Mouse (Mus musculus): Measurements from ENCODE around the gene Adcy9. TPM values are rescaled to one million over a fixed set of nuclear protein-coding genes. Genes with fewer than 3 reads are reported as not detected.
A peak's percentile ranks its signal among the peaks of the same experiment; 100 is the strongest.

Gene Adcy9
- total and polyA plus RNA-seq, 3 experiments: 3.0 to 4.3 TPM; not detected in 1

DNA sequence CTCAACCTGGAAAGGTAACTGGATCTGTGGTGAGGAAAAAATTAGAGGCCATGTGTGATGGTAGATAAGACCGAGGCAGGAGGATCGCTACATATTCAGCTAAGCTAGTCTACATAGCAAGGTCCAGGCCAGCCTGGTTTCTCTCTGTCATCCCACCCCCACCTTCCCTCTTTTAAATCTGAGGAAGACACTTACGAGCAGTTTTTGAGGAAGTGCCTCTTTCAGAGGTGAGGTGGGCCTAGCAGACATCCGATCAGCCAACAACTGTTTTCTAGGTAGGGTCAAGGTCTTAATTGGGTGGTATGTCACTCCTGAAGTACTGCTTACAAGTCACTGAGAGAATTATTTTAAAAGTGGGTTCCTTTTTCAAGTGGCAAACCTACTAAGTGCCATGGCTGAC is 138.8 kb downstream of the Adcy9 start:
- Histone ChIP-seq H3K4me1 (ENCODE audit: control insufficient read depth in 1 of 2, insufficient read depth in 2 of 2, low read length in 2 of 2) (no peaks in the 10 kb centered on the region), H3K9ac (ENCODE audit: control insufficient read depth, low read depth, low read length, poor library complexity, severe bottlenecking) (no peak overlapping the region), H3K9me3 (replicated peaks; ENCODE audit: insufficient read depth, low read length) (no peaks in the 10 kb centered on the region), H3K27me3 (ENCODE audit: control insufficient read depth in 1 of 2, insufficient read depth in 2 of 2, low read length in 2 of 2) (no peaks in the 10 kb centered on the region; a peak in 1 of 4 replicates), H3K4me3 (ENCODE audit: control insufficient read depth in 1 of 2, insufficient read depth in 1 of 2, low read depth in 2 of 2, low read length in 2 of 2) (no peak overlapping the region), H3K79me2 (ENCODE audit: control insufficient read depth, insufficient read depth, low read length, poor library complexity) (no peaks in the 10 kb centered on the region), H3K27ac (ENCODE audit: control insufficient read depth, low read depth, low read length) (no peak overlapping the region), H3K36me3 (ENCODE audit: control insufficient read depth in 1 of 2, insufficient read depth in 2 of 2, low read length in 2 of 2) (no peaks in the 10 kb centered on the region)
- peak; percentile 51 for DNase-seq (ENCODE audit: low read depth, low spot score)
- no peak for TF ChIP-seq POLR2AphosphoS2 (IDR thresholded peaks at IDR 0.05; ENCODE audit: low read length)
- TF ChIP-seq MEF2A (IDR thresholded peaks at IDR 0.05; ENCODE audit: extremely low read depth, insufficient replicate concordance, low read depth, low read length, poor library complexity, severe bottlenecking): no peak
- TF ChIP-seq UBTF (IDR thresholded peaks at IDR 0.05; ENCODE audit: borderline replicate concordance, insufficient read depth, low read depth, low read length): no peak
- TF ChIP-seq SMC3 (IDR thresholded peaks at IDR 0.05; ENCODE audit: low read depth, low read length): no peak
- TF ChIP-seq POLR2AphosphoS5 (IDR thresholded peaks at IDR 0.05; ENCODE audit: borderline replicate concordance, low read depth, low read length): no peak
- no peak for TF ChIP-seq TBP (IDR thresholded peaks at IDR 0.05; ENCODE audit: low read depth, low read length)
- no peak for TF ChIP-seq MYB (IDR thresholded peaks at IDR 0.05; ENCODE audit: low read depth, low read length)
- no peak for TF ChIP-seq USF1 (IDR thresholded peaks at IDR 0.05; ENCODE audit: low read depth, low read length)
- no peak for TF ChIP-seq ETS1 (IDR thresholded peaks at IDR 0.05; ENCODE audit: low read depth, low read length)
- no peak for TF ChIP-seq ZKSCAN1 (IDR thresholded peaks at IDR 0.05; ENCODE audit: low read depth, low read length)
- TF ChIP-seq ZMIZ1 (IDR thresholded peaks at IDR 0.05; ENCODE audit: low read depth, low read length): no peak
- no peak for TF ChIP-seq JUND (IDR thresholded peaks at IDR 0.05; ENCODE audit: low read depth, low read length)
- TF ChIP-seq RCOR1 (IDR thresholded peaks at IDR 0.05; ENCODE audit: low read depth, low read length): no peak
- TF ChIP-seq MAZ (IDR thresholded peaks at IDR 0.05; ENCODE audit: low read depth, low read length): no peak

DNA sequence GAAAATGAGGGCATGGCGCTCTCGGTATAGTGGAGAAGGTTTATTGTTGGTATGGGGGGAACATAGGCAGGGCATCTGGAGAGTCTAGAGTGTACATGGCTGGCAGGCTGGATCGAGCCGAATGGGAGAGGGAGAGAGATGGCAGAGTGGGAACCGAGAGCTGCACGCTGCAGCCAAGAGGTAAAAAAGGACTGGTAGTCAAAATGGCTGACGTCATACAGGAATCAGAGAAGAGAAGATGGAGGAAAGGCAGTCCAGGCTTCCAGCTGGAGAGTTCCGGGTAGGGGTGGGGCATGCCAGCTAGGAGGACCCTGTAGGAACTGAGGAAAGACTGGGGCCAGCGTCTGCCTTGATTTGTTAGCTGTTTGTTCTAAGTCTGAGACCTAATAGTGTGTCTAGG is 139.3 kb downstream of the Adcy9 start:
- no peaks in the 10 kb centered on the region for H3K79me2 ChIP-seq (ENCODE audit: control insufficient read depth, insufficient read depth, low read length, poor library complexity)
- no peak for DNase-seq (ENCODE audit: low read depth, low spot score)
- no peak overlapping the region for H3K27ac ChIP-seq (ENCODE audit: control insufficient read depth, low read depth, low read length)
- no peak for TF ChIP-seq SMC3 (IDR thresholded peaks at IDR 0.05; ENCODE audit: low read depth, low read length)
- no peak for TF ChIP-seq ZC3H11A (IDR thresholded peaks at IDR 0.05; ENCODE audit: low read depth, low read length)
- no peak for TF ChIP-seq CHD2 (IDR thresholded peaks at IDR 0.05; ENCODE audit: low read length)
- no peak for TF ChIP-seq ELF1 (IDR thresholded peaks at IDR 0.05; ENCODE audit: low read depth, low read length)
- TF ChIP-seq MYC (IDR thresholded peaks at IDR 0.05; ENCODE audit: low read depth, low read length): no peak
- no peak overlapping the region for H3K9ac ChIP-seq (ENCODE audit: control insufficient read depth, low read depth, low read length, poor library complexity, severe bottlenecking)
- H3K4me3 ChIP-seq (ENCODE audit: control insufficient read depth in 1 of 2, insufficient read depth in 1 of 2, low read depth in 2 of 2, low read length in 2 of 2): no peak overlapping the region
- no peaks in the 10 kb centered on the region for H3K9me3 ChIP-seq (replicated peaks; ENCODE audit: insufficient read depth, low read length)
- H3K27me3 ChIP-seq (ENCODE audit: control insufficient read depth in 1 of 2, insufficient read depth in 2 of 2, low read length in 2 of 2): no peaks in the 10 kb centered on the region; a peak in 1 of 4 replicates
- H3K4me1 ChIP-seq (ENCODE audit: control insufficient read depth in 1 of 2, insufficient read depth in 2 of 2, low read length in 2 of 2): no peaks in the 10 kb centered on the region
- no peaks in the 10 kb centered on the region for H3K36me3 ChIP-seq (ENCODE audit: control insufficient read depth in 1 of 2, insufficient read depth in 2 of 2, low read length in 2 of 2)

Data from MEL (cell line).